Mouse (Mus musculus): Measurements from ENCODE around the gene Dusp14.

DNA sequence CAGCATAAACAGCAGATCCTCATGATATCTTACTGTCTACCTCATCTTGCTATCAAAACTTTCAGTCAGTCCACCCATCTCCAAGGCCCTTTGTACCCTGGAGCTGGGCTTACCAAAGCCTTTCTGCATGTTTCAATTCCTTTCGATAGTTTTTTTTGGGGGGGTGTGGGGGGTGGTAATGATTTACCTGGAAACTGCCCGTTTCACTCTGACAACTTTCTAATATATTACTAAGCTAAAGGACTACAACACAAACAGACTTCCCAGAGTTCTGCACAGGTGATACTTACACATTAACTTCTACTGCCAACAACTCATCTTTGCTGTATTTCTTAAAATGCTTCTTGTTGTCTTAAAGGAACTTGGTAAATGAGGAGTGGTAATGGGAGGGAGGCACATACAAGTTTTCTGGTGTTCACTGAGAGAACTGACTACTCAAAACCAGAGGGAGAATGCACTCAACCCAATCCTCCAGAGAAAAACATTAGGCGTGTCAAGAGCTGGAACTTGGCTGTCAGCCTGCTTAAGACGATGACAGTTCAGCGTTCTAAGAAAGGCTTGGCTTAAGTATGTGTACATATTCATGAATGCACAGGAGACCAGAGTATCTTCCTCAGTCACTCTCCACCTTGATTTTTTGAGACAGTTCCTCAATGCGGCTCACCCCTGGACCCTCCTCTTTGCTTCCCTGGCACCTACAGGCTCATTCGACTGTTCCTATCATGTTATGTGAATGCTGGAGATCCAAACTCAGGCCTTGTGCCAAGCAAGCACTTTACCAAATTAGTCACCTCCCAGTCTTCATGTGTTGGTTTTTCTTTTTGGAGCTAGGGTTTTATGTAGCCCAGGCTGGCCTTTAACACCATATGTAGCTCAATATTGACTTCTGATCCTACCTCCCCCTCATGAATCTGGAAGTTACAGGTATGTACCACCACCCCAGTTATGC lies 5.0 kb upstream of the Dusp14 start:
- TF ChIP-seq CTCF (IDR thresholded peaks at IDR 0.05; ENCODE audit: borderline replicate concordance, insufficient read depth, low read length): no peak
- no peak for TF ChIP-seq POLR2A (IDR thresholded peaks at IDR 0.05; ENCODE audit: low read depth, low read length)
